Mouse (Mus musculus) bone marrow, adult 2 months (tissue): ENCODE results near the gene Eya4. TPM values are rescaled to one million over a fixed set of nuclear protein-coding genes. Genes with fewer than 3 reads are reported as not detected.
A peak's percentile ranks its signal among the peaks of the same experiment; 100 is the strongest.

ENCODE experiments used
- H3K27ac ChIP-seq: fragments of 200-500 bp; 2 replicates; pipeline ENCODE4 v1.5.1; 2012; ENCODE audit warnings: low read depth, mild to moderate bottlenecking, control low read depth, inconsistent platforms, low read length; ENCODE audit not compliant: control insufficient read depth, poor library complexity, insufficient read depth
- H3K4me1 ChIP-seq: fragments of 200-500 bp; 2 replicates; pipeline ENCODE4 v1.6.1; 2011; ENCODE audit warnings: low read length; ENCODE audit not compliant: control insufficient read depth, insufficient read depth
- H3K4me3 ChIP-seq: fragments of 200-500 bp; replicated peaks from 2 replicates; pipeline ENCODE3; 2011; ENCODE audit warnings: mild to moderate bottlenecking, low read depth, low read length, control low read depth; ENCODE audit not compliant: control insufficient read depth
- CTCF ChIP-seq: fragments of 200-500 bp; IDR thresholded peaks from 2 replicates; pipeline ENCODE4 v1.5.1; 2011; ENCODE audit warnings: low read length, control low read depth; ENCODE audit not compliant: control insufficient read depth, insufficient read depth
- POLR2A ChIP-seq: fragments of 200-500 bp; IDR thresholded peaks from 2 replicates; pipeline ENCODE4 v1.6.1; 2011; ENCODE audit warnings: low read depth, mild to moderate bottlenecking, control low read depth, low read length, borderline replicate concordance; ENCODE audit not compliant: control insufficient read depth
- WGBS: fragments of 180-500 bp; shearing (Covaris S2); methylation state at CpG from one replicate; pipeline ENCODE4 v1.1.7; 2018; 5-methylcytosine and 5-hydroxymethylcytosine counted together
- polyA plus RNA-seq: library from polyadenylated mRNA; stranded (reverse); fragments of >200 nt; gene quantifications from 2 replicates; pipeline ENCODE4 v1.2.4, GENCODE M21; 2011; ENCODE audit warnings: low replicate concordance; ENCODE audit not compliant: missing spikeins, insufficient read depth, insufficient read length

The Eya4 gene
- polyA plus RNA-seq, 1 experiment = 1.1 TPM

- no peak overlapping the region for H3K4me3 ChIP-seq
- TF ChIP-seq POLR2A = no peak
- no peak for TF ChIP-seq CTCF
- WGBS = 70% methylated on average over 21 of the region's 21 CpGs
- H3K4me1 ChIP-seq = no peaks in the 10 kb centered on the region
- no peak overlapping the region for H3K27ac ChIP-seq
Observed at GRCm38 (mm10) chr10:23086352-23087215, 264.0 kb downstream of the Eya4 start.

- Histone ChIP-seq H3K4me3 (no peak overlapping the region), H3K4me1 (no peaks in the 10 kb centered on the region), H3K27ac (no peak overlapping the region)
- 29% methylated on average over 4 of the region's 4 CpGs for WGBS
- no peak for TF ChIP-seq POLR2A
- no peak for TF ChIP-seq CTCF
Observed at GRCm38 (mm10) chr10:23081548-23081828, 269.1 kb downstream of the Eya4 start.

GRCm38 (mm10) chr10:23080749-23081547 is 269.6 kb downstream of the Eya4 start:
- peak; percentile 76 for TF ChIP-seq CTCF
- TF ChIP-seq POLR2A = no peak
- Histone ChIP-seq H3K27ac (no peak overlapping the region), H3K4me1 (no peaks in the 10 kb centered on the region), H3K4me3 (no peak overlapping the region)
- WGBS = 32% methylated on average over 24 of the region's 24 CpGs

- TF ChIP-seq POLR2A (no peak), CTCF (no peak)
- H3K4me3 ChIP-seq = peak overlapping the region; percentile 33
- no peaks in the 10 kb centered on the region for H3K4me1 ChIP-seq
- 40% methylated on average over 21 of the region's 21 CpGs for WGBS
- no peak overlapping the region for H3K27ac ChIP-seq
Observed at GRCm38 (mm10) chr10:23076691-23077385, 273.7 kb downstream of the Eya4 start.

GRCm38 (mm10) chr10:23073431-23073830 is 277.2 kb downstream of the Eya4 start:
- Histone ChIP-seq H3K4me3 (no peak overlapping the region), H3K4me1 (no peaks in the 10 kb centered on the region), H3K27ac (no peak overlapping the region)
- TF ChIP-seq POLR2A = no peak
- no peak for TF ChIP-seq CTCF
- WGBS = 67% methylated on average over 2 of the region's 2 CpGs

GRCm38 (mm10) chr10:23063637-23064036 is 286.9 kb downstream of the Eya4 start:
- Histone ChIP-seq H3K4me1 (no peaks in the 10 kb centered on the region), H3K4me3 (no peak overlapping the region), H3K27ac (no peak overlapping the region)
- TF ChIP-seq POLR2A (no peak), CTCF (no peak)
- 58% methylated on average over 6 of the region's 6 CpGs for WGBS

GRCm38 (mm10) chr10:23062719-23063118 is 287.9 kb downstream of the Eya4 start:
- TF ChIP-seq CTCF (no peak), POLR2A (no peak)
- WGBS = 79% methylated on average over 5 of the region's 5 CpGs
- Histone ChIP-seq H3K4me3 (no peak overlapping the region), H3K4me1 (no peaks in the 10 kb centered on the region), H3K27ac (no peak overlapping the region)

- WGBS = 66% methylated on average over 3 of the region's 3 CpGs
- no peak overlapping the region for H3K4me3 ChIP-seq
- no peaks in the 10 kb centered on the region for H3K4me1 ChIP-seq
- H3K27ac ChIP-seq = no peak overlapping the region
- no peak for TF ChIP-seq POLR2A
- TF ChIP-seq CTCF = no peak
Observed at GRCm38 (mm10) chr10:23060694-23061060, 289.9 kb downstream of the Eya4 start.
